Mouse (Mus musculus) erythroblast, adult 5-6 weeks (primary cell): ENCODE results near the gene Plekhg3. TPM values are rescaled to one million over a fixed set of nuclear protein-coding genes. Genes with fewer than 3 reads are reported as not detected.

Source experiments
- ATAC-seq: replicated peaks from 2 replicates; pipeline ENCODE4 v1.8.0; 2016; ENCODE audit warnings: moderate number of reproducible peaks, mild to moderate bottlenecking, moderate TSS enrichment, inconsistent platforms; ENCODE audit not compliant: poor library complexity, low FRiP score, severe bottlenecking
- total RNA-seq, 2 experiments: library from RNA; stranded (forward) in 1 of 2; stranded (reverse) in 1 of 2; fragments of 150-400 nt in 1 of 2; fragments of 200-764, 138-1000 nt in 1 of 2; gene quantifications; 2 replicates each; pipeline versions ENCODE4 v1.2.3 to v1.2.4; 2015 to 2017; ENCODE audit warnings: low replicate concordance in 2 of 2

The Plekhg3 gene
- 6.1 TPM in 2 replicates for total RNA-seq (2015; ENCODE audit: low replicate concordance)
- total RNA-seq (2017; ENCODE audit: low replicate concordance), result 5.0 and 7.3 TPM in 2 replicates

DNA sequence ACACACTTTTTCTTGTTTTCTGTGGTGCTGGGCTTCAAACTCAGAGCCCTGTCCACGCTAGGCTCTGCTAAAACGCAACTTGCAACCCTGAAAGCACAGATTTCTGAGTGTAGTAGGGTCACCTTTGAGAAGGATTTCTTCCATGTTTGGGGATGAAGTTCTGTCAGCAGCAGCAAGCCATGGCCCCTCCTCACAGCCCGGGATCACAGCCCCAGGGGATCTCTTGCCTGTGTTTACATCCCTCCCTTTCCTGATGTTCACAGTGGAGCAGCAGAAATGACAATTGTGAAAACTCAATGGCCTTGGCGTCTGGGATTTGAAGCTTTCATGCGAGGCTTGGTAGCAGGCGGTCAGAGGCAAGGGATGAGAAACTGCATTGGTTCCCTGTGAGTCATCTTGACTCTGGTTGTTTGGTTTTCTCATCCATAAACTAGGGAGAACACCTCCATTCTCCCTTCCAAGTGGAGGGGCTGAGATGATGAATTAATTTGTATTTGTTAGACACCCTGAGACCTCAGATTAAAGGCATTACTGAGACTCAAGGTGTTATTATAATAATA lies at the start of gene Plekhg3:
Plekhg3 (plus strand) TSS at position 312 of the 560 bp plus-strand sequence.
- ATAC-seq, result no peak

DNA sequence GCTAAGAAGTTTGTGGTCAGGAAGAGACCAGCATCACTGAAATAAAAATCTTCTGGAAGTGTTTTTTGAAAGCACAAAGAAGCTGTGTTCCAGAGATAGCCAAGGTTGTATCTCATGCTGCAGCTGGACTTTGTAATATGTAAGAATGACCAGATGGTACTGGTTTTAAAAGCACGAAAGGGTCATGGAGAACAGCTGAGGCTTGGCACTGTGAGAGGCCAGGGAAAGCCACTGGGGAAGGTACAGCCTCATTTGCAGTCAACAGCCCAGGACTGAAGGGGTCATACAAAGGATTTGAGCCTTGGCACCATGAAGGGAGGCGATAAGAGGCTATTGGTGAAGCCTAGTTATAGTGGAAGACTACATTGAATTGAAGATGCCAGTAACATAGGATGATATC lies 48.2 kb upstream of the Plekhg3 start:
- no peak for ATAC-seq

DNA sequence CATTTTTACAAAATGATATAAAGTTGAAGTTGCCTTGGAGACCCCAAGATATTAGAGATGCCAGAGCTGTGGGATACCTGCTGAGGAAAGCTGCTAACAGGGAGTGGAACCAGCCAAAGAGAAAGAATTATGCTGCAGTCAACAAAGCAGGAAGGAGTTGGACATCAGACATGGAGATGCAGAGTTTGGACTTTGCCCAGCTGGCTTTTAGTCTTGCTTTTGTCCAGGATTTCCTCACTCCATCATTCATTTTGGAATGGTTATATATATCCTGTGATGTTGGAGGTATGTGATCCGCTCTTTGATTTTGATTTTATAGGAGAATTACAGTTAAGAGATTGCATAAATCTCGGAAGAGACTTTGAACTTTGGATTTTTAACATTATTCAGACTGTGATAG lies 47.7 kb upstream of the Plekhg3 start:
- ATAC-seq, result no peak

DNA sequence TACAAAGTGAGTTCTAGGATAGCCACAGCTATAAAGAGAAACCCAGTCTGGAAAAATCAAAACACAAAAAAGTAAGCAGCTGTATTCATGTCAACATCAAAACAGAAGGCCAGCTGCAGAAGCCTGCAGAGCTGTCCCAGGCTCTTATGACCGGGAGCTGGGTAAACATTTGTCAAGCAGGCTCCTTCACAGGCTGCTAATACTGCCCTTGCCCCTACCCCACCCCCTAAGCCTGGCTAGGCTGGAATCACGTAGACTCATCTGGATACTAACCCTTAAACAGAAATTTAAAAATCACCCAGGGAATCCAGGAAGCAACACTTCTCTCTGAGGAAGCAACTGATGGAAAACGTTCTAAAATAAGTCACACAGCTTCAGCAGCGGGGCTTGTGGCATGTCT lies 45.8 kb upstream of the Plekhg3 start:
- ATAC-seq, result no peak

DNA sequence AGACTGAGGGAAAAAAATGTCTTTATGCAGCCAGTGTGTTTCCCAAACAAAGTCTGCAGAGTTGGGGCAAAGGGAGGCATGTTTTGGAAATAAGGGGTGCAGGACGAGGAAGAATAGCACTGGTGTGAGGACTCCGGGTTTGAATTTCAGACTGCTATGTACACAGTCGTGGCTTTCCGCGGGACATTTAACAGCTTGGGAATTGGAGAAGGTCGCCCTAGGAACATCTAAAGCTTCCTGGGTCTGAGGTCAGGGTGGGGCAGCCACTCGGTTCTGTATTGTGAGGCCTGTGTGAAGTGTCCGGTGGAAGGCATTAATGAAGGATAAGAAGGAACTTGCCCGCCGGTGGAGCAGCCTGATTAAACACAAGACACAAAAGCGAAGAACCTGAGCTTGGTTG lies 45.3 kb upstream of the Plekhg3 start:
- ATAC-seq, result no peak

DNA sequence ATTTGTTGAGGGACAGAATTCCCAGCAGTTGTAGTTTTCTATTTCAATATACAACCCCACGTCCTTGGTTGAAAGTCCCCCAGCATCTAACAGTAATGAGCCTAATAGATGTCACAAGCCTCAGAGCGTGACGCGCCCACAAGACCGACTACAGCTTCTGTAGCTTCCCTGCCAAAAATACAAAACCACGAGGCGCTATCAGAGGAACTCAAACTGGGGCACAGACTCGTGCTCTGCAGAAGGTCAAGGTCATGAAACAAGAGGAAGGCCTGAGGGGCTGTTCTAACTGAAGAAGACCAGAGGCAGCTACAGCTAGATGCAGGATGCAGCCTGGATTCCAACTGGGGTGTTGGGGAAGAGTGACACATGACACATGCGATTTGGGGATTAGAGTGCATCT lies 43.7 kb upstream of the Plekhg3 start:
- ATAC-seq, result no peak

DNA sequence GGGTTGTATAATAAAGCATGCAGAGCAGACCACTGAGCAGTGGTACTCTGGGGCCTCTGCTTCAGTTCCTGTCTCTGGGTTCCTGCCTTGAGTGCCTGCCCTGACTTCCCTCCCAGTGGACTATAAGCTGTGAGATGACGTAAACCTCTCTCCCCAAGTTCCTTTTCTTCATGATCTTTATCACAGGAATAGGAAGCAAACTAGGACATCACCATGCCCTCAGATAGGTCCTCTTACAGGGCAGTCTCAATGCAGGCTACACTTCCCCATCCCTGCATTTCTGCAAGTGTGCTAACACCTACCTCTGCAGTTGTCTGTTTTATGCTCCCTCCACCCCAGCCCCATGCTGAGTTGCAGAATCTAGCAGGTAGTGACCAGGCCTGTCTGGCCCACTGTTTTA lies 39.9 kb upstream of the Plekhg3 start:
- no peak for ATAC-seq

DNA sequence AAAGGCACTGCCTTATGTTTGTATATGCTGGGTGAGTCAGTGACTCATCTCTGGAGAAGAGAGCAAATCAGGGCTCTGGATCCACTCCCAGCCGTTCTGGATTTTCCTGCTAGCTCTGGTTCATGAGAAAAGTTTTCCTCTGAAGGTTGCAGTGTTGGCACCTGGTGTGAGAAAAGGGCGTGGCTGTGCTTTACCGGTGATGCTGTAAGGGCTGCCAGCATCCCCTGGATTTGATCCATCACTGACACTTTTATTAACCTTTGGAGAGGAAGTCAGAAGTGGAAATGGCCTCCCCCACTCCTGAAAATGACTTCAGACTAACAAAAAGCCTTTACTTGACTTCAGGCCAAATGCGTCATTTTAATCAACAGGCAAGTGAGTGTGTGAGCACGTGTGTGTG lies 37.2 kb upstream of the Plekhg3 start:
- no peak for ATAC-seq

DNA sequence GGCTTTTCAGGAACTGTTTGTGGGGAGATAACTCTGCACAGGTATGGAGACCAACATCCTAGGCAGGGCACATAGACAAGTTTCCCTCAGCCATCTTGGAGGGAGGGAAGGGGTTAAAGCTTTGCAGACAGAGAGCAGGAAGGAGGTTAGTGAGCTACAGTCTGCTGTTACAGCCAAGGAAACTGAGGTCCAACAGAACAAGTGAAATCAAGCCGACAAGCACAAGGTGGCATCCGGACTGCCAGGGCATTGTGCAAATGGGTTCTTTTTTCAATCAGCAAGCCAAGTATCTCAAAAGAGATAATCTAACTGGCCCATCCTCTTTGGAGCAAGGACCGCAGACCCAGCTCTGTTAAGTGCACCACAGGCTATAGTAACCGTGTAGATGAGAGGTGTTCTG lies 35.3 kb upstream of the Plekhg3 start:
- ATAC-seq, result no peak

DNA sequence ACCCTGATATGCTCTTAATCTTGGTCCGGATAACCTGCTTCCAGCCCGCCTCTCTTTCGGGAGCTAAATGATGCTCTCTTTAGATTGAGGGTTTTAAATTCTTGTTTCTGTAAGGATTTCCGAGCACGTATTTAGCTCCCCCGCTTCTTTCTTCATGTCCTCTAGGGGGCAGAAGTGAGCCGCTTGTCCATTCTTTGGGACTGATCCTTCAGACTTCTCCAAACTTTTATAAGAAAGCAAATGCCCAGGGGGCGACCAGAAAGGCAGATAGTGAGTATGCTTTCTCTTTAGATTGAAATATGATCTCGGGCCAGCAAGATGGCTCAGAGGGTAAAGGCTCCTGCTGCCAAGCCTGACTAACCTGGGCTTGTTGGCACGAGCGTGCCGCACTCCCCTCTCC lies 34.4 kb upstream of the Plekhg3 start:
- no peak; the same call in 1 of the 2 replicates for ATAC-seq

DNA sequence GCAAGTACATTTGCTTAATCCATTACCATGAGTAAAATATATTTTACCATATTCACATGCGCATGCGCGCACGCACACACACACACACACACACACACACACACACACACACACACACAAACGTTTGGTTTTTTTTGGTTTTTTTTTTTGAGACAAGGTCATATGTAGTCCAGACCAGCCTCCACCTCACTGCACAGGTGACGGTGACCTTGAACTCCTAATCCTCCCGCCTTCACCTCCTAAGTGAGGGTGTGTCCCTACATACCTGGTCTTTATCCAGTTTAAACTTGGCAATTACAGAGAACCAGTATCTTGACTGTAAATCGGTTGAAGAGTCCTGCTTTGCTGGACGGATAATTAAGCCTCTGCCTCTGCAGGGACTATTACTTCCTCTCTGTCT lies 31.4 kb upstream of the Plekhg3 start:
- no peak for ATAC-seq

DNA sequence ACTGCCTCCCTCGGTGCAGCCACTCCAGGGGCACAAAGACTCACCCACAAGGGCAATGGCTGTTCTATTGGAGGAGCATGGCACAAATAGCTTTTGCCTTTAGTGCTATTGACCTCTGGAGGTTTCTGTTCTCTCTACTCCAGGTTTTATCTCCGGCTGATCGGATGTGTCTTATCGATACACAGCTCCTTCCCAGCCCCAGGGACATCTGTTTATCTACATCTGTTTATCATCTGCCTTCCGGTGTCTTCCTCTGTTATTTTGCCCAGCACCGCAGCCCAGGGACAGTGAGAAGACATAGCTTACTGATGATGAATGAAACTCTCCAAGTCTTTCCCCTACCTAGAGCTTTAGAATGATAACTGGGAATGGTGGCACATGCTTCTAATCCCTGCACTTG lies 30.6 kb upstream of the Plekhg3 start:
- ATAC-seq, result no peak

DNA sequence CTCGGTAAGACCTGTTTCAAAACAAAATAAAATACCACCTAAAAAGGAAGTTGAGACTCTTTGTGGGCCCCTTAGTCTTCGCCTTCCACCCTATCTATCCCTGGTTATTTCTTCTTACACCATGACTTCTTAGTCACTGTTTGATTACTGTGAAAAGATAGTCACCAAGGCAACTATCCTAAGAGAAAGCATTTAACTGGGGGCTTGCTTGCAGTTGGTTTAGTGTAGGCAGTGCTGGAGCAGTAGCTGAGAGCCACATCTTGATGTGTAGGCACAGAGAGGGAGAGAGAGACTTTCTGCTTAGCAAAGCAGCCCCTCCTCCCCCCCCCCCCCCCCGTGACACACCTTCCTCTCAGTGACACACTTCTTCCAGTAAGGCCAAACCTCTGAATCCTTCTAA lies 29.8 kb upstream of the Plekhg3 start:
- no peak for ATAC-seq

DNA sequence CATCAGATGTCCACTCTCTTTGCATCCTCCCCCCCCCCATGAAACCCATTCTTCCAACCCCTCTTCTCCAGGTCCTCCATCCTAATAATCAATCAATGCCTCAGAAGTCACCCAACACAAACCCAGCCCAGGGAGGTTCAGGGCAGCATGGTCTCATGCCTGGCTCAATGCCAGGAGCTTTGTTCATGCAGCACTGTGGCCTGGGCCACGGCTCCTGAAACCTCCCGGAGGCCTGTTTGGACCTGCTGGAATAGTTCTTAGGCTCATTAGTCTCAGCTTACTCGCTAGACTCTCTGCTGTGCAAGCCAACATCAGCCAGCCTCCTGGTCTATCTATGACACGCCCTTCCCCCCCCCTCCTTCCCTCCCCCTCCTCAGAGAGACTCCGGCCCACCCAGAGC lies 27.7 kb upstream of the Plekhg3 start:
- ATAC-seq, result no peak

DNA sequence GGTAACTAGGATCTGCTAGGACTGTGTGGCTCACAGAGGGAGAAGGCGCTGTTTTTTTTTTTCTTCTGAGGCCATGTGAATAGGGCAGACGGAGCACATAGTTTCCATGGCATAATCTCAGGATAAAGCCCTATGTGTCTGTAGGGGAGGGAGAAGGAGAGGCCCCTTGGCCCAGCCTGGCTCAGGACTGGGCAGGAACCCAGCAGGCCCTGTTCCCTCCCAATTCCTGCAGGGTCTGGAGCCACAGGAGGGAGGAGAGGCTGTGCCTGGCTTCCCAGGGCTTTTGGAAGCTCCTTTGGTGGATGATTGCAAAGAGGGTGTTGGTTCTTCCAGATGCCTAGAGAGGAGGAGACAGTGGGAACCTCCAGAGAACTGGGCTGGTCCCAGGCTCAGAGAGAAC lies 24.2 kb upstream of the Plekhg3 start:
- ATAC-seq, result no peak

DNA sequence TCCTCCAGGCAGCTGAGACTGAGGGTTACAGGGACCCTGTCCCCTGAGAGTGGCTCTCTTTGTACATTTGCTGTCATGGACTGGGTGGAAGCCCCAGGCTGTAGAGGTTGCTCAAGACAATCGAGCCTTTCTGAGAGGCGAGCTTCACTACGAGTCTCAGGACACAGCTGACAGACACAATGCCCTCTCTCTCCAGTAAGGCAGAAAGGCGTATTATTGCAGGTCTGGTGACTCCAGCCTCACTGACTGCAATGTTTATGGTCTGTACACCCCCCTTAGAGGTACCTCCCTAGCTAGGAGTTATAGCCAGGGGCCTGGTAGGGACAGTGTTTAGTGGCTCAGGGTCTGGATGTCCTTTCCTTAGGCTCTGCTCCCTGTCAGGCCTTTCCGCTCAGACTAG lies 22.9 kb upstream of the Plekhg3 start:
- no peak for ATAC-seq

DNA sequence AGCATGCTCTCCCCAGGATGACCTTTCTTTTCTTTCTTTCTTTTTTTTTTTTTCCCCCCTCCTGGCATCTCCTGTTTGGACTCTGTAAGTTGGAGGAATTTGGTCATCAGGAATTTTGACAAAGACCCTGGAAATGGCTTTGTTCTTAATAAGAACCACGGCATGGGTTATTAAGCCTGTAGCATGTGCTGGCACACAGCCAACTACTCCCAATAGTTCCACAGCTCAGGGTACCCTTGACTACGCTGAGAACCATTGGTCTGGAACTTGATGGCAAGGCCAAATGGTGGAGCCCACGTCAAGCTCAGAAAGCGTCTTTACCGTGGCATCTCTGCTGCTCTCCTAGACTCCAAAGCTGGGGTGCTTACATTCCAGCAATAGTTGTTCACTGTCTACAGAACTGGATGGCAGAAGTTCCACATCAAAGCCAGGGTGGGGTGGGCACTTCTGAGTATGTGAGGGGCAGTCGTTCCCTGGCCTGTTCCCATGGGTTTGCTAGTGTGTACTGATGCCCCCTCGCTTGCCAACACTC lies 21.7 kb upstream of the Plekhg3 start:
- ATAC-seq, result no peak

DNA sequence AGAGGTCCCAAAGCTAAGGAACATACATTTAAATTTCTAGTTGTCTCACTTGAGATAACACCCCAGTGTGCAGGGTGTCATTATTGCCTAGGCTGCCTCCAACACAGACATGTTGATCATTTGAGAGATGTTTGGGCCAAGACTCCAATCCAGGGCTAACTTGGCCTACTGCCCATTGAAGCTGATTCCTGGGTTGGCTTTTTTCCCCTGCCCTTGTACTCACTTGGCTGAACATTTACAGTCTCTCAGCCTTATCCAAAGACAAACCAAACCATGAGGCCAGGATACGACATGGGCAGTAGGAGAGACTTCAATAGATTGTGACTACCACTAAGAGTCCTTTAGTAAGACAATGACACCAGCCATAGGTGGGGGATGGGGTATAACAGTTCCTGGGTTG lies 18.0 kb upstream of the Plekhg3 start:
- no peak for ATAC-seq

DNA sequence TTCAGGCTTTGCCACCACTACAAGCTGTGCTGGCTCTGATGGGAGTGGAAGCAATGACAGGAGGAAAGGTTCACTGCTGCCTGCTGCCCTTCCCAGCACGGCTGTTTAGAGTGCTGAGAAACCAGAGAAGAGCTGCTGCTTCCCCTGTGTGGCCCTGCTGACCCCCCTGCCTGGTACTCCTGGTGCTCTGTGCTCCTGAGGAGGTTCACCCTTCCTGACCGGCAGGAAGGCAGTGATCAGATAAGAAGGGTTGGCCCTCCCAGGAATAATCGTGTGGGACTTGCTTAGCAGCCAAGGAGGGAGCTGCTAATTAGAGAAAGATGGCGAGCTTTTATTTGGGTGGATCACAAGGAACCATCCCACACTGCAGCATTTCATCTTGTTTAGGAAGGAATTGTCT lies 15.8 kb upstream of the Plekhg3 start:
- ATAC-seq, result no peak

DNA sequence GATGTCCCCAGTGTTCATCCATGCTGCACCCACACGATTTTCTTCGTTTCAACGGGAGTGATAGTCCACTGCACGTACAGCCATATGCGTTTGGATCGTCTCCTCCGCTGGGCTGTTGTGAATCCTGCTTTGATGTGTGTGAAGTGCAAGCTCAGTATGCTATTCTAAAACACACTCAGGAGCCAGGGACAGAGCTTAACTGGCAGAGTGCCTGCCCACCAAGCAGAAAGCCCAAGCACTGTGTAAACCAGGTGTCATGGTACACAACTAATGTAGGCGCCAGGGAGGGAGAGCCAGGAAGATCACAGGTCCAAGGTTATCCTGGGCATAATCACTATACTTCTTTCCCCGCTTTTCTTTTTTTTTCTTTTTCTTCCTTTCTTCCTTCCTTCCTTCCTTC lies 12.7 kb upstream of the Plekhg3 start:
- ATAC-seq, result no peak

DNA sequence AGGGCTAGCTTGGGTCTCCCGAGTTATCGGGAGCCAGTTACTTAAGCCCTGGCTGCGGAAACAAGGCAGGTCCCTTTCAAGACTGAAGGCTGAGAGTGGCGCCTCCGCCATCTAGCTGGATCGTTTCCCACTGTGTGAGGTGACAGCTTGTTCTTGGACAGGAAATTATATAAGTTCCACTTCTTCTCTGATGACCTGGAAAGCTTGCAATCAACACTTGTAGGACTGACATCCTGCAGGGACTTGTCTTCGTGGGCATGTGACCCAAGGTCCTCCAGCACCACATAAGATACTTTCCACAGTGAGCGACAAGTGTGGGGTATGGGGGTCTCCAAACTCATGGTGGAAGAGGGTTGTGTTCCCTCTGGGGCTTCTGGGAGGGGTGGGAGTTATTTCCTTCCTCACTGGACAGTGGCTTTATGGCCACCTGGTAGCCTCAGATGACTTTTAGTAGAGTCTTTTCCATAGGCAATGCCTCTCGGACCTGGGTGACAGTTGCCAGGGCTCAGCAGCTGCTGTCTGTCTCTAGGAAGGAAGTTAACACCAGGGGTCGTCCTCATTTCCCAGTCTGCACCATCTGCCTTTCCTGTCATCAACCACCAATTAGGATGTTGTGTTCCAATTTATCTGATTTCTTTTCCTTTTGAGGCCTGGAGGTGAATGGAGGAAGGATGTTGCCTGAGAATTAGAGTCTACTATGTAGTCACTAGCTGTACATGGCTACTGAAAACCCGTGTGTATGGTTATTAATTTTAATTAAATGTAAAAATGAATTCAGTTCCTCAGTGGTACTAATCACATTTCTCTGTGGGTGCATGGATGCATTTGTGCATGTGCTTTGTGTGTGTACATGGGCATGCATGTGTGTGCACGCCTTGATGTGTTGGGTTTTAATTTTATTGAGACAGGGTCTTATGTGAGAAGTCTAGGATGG lies 11.5 kb upstream of the Plekhg3 start:
- ATAC-seq, result no peak
